Mouse (Mus musculus): ENCODE measurements around the gene Dnajb5.
A peak's percentile ranks its signal among the peaks of the same experiment; 100 is the strongest.

Dnajb5 gene

GRCm38 (mm10) chr4:42949676-42950051, at the start of gene Dnajb5:
TSS of gene Dnajb5 (plus strand) at chr4:42949814.
- DNase-seq (ENCODE audit: low read depth, low spot score): peak; percentile 98

DNA sequence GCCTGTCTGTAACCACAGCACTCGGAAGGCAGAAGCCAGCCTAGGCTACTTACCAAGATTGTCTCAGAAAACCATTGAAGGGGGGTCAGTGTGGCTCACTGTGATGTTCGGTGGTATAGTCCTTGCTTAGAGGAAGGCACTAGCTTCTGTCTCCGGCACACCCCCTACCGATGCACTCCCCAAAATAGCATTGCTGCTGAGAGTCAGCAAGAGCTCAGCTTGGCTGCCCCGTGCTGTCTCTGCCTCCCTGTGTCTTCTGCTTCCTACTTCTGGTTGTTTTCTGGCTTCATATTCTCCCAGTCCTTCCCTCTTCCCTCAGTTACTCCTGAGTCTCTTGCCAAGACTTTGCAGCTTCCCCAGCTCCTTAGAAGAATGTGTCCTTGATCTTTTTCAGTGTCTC, 48.7 kb upstream of the Dnajb5 start:
- DNase-seq (ENCODE audit: low read depth, low spot score): no peak

- DNase-seq (ENCODE audit: low read depth, low spot score): peak; percentile 45
Measured at GRCm38 (mm10) chr4:42902174-42902573, 47.4 kb upstream of the Dnajb5 start.

DNA sequence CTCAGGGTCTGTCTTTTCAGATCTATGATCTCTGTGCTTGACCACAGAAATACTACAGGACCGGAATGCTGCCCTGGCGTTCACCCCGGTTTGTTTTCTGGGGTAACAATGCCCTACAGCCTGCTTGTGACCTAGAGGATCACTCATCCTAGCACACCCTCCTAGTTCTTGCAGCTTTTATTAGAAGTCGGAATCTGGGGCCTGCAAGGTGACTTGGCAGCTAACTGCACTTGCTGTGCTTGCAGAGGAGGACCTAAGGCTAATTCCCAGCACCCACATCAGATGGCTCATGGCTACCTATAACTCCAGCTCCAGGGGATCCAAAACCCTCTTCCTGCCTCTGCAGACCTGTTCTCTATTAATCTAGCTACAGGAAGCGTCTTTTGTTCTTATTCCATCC, 46.9 kb upstream of the Dnajb5 start:
- no peak for DNase-seq (ENCODE audit: low read depth, low spot score)

- no peak for DNase-seq (ENCODE audit: low read depth, low spot score)
Measured at GRCm38 (mm10) chr4:42903942-42904341, 45.7 kb upstream of the Dnajb5 start.

DNA sequence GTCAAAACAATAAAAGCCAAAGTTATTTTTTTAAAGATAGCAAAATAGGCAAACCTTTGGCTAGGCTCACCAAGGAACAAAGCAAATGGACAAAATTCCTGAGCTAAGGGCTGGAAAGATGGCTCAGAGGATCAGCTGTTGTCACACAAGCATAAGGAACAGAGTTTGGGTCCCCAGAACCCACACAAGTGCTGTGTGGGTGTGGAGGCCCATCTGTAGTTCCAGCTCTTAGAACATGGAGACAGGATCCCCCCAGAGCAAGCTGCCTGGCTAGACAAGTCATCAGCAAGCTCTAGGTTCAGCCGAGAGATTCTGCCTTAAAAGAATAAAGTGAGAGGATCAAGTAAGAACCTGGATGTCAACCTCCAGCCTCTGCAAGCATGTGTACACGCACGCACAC, 45.1 kb upstream of the Dnajb5 start:
- no peak for DNase-seq (ENCODE audit: low read depth, low spot score)

- DNase-seq (ENCODE audit: low read depth, low spot score): no peak
Measured at GRCm38 (mm10) chr4:42904966-42905365, 44.6 kb upstream of the Dnajb5 start.

GRCm38 (mm10) chr4:42913391-42913790, 36.2 kb upstream of the Dnajb5 start:
- no peak for DNase-seq (ENCODE audit: low read depth, low spot score)

- no peak for DNase-seq (ENCODE audit: low read depth, low spot score)
Measured at GRCm38 (mm10) chr4:42915311-42915710, 34.3 kb upstream of the Dnajb5 start.

DNA sequence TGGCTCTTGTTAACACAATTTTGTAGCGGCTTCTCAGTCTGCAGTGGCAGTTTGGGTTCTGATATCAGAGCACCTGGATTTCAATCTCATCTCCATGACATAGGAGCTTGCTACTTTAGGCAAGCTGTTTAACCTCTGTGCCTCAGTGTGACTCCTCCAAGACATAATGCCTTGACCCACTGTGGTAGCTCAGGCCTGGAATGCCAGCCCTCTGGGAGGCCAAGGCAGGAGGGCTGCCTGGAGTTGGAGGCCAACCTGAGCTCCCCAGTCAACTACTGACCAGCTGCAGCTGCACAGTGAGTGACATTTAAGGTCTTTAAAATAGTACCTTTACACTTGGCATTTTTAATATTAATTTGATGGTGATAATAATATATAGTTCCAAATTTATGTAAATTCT, 33.6 kb upstream of the Dnajb5 start:
- no peak for DNase-seq (ENCODE audit: low read depth, low spot score)

- DNase-seq (ENCODE audit: low read depth, low spot score): no peak
Measured at GRCm38 (mm10) chr4:42916617-42917401, 32.8 kb upstream of the Dnajb5 start, which contains the start of gene Phf24. TSS of gene Phf24 (plus strand) at chr4:42916660.

DNA sequence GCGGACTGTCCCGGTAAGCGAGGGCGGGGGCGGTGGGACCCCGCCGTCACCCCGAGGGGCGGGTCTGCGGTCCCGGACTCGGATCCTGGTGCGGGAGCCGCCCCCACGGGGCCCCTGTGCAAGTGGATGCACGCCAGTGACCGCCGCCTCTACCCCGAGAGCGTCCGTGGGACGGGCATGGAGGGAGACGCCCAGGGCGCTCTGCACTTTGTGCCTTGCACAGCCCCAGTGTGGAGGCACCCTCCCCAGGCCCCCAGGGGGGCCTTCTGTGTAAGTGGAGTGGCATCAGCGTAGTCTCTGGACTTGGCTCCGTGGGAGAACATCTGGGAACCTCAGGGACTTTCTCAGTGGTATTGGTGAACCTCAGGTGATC, 32.2 kb upstream of the Dnajb5 start:
- no peak for DNase-seq (ENCODE audit: low read depth, low spot score)

GRCm38 (mm10) chr4:42920726-42921125, 28.9 kb upstream of the Dnajb5 start:
- no peak for DNase-seq (ENCODE audit: low read depth, low spot score)

DNA sequence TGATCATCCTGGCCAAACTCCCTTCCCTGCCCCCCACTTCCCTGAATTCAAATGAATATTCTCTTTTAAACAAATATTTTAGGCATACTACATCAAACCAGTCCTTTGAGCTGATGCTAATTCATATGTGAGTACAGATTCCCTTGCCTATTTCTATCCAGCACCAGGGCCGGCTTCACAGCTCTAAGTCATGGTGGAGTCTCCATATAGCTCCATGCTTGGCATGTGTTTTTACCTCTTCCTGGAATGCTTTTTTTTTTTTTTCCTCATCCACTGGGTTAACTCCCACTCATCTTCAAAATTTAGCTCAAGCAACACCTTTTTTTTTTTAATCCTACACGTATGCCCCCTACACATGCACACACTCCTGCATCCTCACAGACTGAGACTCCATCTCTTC, 28.1 kb upstream of the Dnajb5 start:
- DNase-seq (ENCODE audit: low read depth, low spot score): no peak

- DNase-seq (ENCODE audit: low read depth, low spot score): no peak
Measured at GRCm38 (mm10) chr4:42922056-42922455, 27.6 kb upstream of the Dnajb5 start.

DNA sequence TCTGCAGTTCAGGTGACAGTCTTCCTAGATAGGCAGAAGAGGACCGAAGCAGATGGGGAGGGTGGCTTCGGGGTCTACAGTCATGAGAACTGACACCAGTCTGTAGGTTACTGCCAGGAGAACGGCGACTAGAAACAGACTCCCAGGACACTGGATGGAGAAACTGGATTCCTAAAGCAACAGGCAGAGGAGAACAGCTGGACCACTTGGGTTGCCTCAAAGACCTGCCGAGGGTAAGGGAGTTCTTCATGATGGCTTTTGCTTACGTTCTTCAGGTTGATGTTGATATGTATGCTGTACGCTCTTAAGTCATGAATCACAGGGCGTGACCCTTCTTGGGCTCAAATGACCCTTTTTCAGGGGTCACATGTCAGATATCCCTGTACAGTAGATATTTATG, 27.2 kb upstream of the Dnajb5 start:
- DNase-seq (ENCODE audit: low read depth, low spot score): no peak

DNA sequence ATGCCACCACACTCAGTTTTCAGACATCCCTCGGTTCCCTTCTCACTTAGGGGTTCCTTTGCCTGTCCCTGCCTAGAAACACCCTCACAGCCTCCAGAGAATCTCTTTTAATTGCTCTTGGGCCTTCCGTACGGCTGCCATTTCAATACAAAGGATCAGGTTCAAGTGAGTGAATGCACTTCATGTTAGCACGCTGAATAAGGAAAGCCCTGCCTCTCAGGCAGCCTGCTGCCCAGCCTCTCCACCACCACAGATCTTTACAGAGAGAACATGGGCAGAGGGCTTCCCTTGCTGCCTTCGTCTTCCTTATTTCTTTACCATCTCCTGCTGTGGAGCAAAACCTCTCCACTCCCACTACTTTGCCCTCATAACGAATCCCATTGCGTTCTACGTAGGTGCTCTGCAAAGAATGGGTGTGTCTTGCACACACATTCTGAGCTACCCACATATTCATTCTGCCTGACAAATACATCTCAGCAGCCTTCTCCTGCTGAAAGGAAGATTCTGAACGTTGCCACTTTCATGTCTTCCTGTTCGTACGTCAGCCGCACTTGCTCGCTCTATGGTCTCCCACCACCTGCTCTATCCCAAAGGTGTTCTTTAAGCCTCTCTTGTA, 25.4 kb upstream of the Dnajb5 start:
- no peak for DNase-seq (ENCODE audit: low read depth, low spot score)

DNA sequence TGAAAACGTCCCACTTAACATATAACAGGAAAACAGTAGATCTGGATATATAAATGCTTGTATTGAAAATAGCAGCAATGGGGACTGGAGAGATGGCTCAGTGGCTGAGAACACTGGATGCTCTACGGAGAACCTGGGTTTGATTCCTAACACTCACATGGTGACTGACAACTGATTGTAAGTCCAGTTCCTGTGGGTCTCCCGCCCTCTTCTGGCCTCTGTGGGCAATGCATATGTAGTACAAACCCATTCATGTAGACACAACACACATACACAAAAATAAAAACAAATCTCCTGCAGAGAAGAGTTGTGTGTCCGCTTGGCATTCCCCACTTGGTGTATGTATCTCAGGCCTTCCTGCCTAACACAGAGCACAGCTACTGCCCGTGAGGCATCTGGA, 21.4 kb upstream of the Dnajb5 start:
- peak; percentile 38 for DNase-seq (ENCODE audit: low read depth, low spot score)

- no peak for DNase-seq (ENCODE audit: low read depth, low spot score)
Measured at GRCm38 (mm10) chr4:42928952-42929351, 20.7 kb upstream of the Dnajb5 start.

DNA sequence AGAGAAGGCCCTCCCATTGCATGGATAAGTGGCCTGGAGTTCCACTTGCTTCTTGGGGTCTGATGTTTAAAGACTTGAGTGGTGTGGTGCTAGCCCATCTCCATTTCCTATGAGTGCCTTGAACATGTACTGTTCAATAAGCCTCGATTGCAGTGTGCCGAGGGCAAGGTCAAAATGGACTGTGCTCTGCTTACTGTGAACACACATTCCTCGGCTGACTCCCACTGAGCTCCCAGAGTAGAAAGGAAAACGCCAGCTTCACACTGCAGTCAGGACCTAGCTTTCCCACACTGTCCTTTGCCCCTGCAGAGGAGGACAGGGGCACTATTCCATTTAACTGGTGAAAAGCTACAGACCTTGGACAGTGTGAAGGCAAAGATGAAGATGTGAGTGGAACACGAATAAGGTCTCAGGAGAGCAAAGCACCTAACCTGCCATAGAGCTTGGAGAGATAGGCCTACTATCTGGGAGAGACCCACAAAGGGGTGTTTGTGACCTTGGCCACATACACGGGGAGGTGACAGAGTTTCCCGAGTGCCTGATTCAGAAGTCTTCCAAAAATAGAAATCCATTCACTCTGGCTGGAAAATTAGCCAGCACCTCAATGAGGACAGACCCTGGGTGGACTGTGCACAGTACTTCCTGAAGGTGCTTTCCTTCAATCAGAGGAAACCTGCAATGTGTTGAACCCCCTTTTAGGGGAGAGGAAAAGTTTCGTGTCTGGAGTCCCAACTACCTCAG, 17.2 kb upstream of the Dnajb5 start:
- no peak for DNase-seq (ENCODE audit: low read depth, low spot score)

- DNase-seq (ENCODE audit: low read depth, low spot score): no peak
Measured at GRCm38 (mm10) chr4:42933630-42934029, 16.0 kb upstream of the Dnajb5 start.

GRCm38 (mm10) chr4:42941396-42941795, 8.2 kb upstream of the Dnajb5 start:
- DNase-seq (ENCODE audit: low read depth, low spot score): no peak

GRCm38 (mm10) chr4:42943341-42943740, 6.3 kb upstream of the Dnajb5 start:
- DNase-seq (ENCODE audit: low read depth, low spot score): no peak

All from A20 (cell line).